Mouse (Mus musculus) liver, adult 2 months (tissue): ENCODE measurements around the gene Cfap54. TPM values are rescaled to one million over a fixed set of nuclear protein-coding genes. Genes with fewer than 3 reads are reported as not detected.

Experiments used
- DNase-seq: peaks from one replicate; pipeline ENCODE4 v3.0.0-alpha.2; 2011; ENCODE audit warnings: low read depth, low spot score; ENCODE audit errors: extremely low read depth
- H3K27ac ChIP-seq: fragments of 200-500 bp; replicated peaks from 2 replicates; pipeline ENCODE4 v1.5.1; 2012; ENCODE audit warnings: low read depth, mild to moderate bottlenecking, control low read depth, inconsistent platforms, low read length; ENCODE audit not compliant: insufficient read depth
- H3K27me3 ChIP-seq: fragments of 200-500 bp; 2 replicates; pipeline ENCODE4 v1.6.1; 2012; ENCODE audit warnings: mild to moderate bottlenecking, moderate library complexity, low read length, inconsistent platforms; ENCODE audit not compliant: control insufficient read depth, insufficient read depth
- H3K36me3 ChIP-seq: fragments of 200-500 bp; 2 replicates; pipeline ENCODE4 v1.6.1; 2012; ENCODE audit warnings: low read length, inconsistent platforms; ENCODE audit not compliant: control insufficient read depth, insufficient read depth
- H3K4me1 ChIP-seq: fragments of 200-500 bp; 2 replicates; pipeline ENCODE4 v1.6.1; 2011; ENCODE audit warnings: low read length; ENCODE audit not compliant: control insufficient read depth, insufficient read depth
- H3K4me3 ChIP-seq: fragments of 200-500 bp; 2 replicates; pipeline ENCODE4 v1.5.1; 2011; ENCODE audit warnings: low read depth, mild to moderate bottlenecking, control low read depth, low read length, moderate library complexity; ENCODE audit not compliant: insufficient read depth
- H3K79me2 ChIP-seq: fragments of 200-500 bp; 2 replicates; pipeline ENCODE4 v1.6.1; 2012; ENCODE audit warnings: inconsistent platforms, mild to moderate bottlenecking, low read length, moderate library complexity; ENCODE audit not compliant: control insufficient read depth, insufficient read depth
- H3K9ac ChIP-seq: fragments of 200-500 bp; 2 replicates; pipeline ENCODE4 v1.6.1; 2012; ENCODE audit warnings: low read depth, mild to moderate bottlenecking, control low read depth, inconsistent platforms, low read length
- CTCF ChIP-seq: fragments of 200-500 bp; IDR thresholded peaks from 2 replicates; pipeline ENCODE4 v1.5.1; 2011; ENCODE audit warnings: low read depth, low read length, control low read depth
- POLR2A ChIP-seq: fragments of 200-500 bp; IDR thresholded peaks from 2 replicates; pipeline ENCODE4 v1.6.1; 2011; ENCODE audit warnings: low read length, control low read depth; ENCODE audit not compliant: insufficient read depth; ENCODE audit errors: extremely low read depth
- WGBS: fragments of 180-500 bp; shearing (Covaris S2); methylation state at CpG from one replicate; pipeline ENCODE4 v1.1.7; 2018; 5-methylcytosine and 5-hydroxymethylcytosine counted together
- polyA plus RNA-seq: library from polyadenylated mRNA; depleted of rRNA; stranded (reverse); fragments of >200 nt; gene quantifications from 2 replicates; pipeline ENCODE4 v1.2.3, GENCODE M21; 2012
- total RNA-seq: library from RNA; depleted of rRNA; stranded (reverse); fragments of >200 nt; gene quantifications from 2 replicates; pipeline ENCODE4 v1.2.3, GENCODE M21; 2014

The Cfap54 gene
- total and polyA plus RNA-seq, 2 experiments, result 0.27 to 0.65 TPM

DNA sequence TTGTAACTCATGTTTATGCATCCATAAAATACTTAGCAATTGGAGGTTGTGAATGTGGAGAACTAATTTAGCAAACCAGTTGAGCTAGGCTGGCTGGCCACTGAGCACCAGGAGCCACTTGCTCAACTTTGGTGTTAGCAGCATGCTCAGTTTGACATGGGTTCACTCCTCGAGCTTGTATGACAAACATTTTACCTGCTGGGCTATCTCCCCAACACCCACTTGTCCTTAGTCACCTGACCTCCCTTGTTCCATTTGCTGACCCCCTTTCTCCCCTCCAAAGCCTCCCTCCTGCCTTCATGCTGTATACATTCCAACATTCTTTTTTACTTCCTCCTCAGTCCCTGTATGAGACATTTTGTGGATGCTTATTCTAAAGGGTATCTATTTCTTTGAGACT, 139.8 kb downstream of the Cfap54 start:
- TF ChIP-seq CTCF (no peak), POLR2A (no peak)
- WGBS, result 50% methylated on average over 1 of the region's 1 CpGs
- H3K27ac ChIP-seq, result no peak overlapping the region
- no peak for DNase-seq
- no peaks in the 10 kb centered on the region for H3K4me1 ChIP-seq
- no peaks in the 10 kb centered on the region for H3K36me3 ChIP-seq
- H3K79me2 ChIP-seq, result no peaks in the 10 kb centered on the region
- no peak overlapping the region for H3K4me3 ChIP-seq
- no peak overlapping the region for H3K9ac ChIP-seq
- H3K27me3 ChIP-seq, result no peaks in the 10 kb centered on the region

DNA sequence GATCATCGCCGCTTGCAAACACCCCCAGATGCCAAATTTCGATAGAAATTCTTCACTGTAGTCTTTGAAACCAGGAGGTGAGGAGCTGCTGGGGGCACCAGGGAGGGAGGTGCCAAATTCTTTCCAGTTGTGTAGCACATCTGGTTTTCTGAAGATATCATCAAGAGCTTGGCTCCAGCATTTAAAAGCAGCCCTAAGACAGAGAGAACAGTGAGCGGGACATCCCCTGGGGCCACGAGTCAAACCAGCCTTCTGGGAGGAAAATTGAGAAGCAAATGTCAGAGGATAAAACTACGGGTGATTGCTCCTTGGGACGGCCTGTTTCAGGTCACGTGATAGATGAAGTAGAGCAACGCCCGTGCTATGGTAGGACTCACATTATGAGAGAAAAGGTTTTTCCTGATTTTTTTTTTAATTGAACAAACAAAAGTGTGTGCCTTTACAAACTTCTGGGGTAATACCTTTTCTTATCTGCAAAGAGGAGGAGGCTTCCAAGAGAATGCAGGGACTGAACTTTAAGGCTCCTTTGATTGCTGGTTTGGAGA, 143.6 kb downstream of the Cfap54 start:
- TF ChIP-seq POLR2A, result no peak
- no peak for TF ChIP-seq CTCF
- H3K4me1 ChIP-seq, result no peaks in the 10 kb centered on the region
- no peak overlapping the region for H3K27ac ChIP-seq
- DNase-seq, result no peak
- no peaks in the 10 kb centered on the region for H3K36me3 ChIP-seq
- no peak overlapping the region for H3K4me3 ChIP-seq
- no peaks in the 10 kb centered on the region for H3K79me2 ChIP-seq
- no peak overlapping the region for H3K9ac ChIP-seq
- WGBS, result 75% methylated on average over 10 of the region's 10 CpGs
- H3K27me3 ChIP-seq, result no peaks in the 10 kb centered on the region

DNA sequence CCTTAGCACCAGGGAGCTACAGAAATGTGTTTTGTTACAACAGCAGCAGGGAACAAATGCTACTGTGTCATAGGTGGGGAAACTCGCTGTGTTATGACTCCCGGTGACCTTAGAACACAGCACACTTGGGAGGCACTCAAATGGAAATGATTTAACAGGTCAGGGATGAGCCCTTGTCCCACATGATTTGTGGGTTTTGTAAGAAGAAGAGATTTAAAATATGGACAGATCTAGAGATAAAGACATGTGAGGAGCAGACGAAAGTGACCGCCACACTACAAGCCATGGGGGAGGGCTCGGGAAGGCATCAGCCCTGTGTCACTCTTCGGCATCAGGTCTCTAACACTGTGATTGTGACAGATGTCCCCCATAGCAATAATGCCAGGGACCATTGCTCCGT, 144.3 kb downstream of the Cfap54 start:
- no peaks in the 10 kb centered on the region for H3K27me3 ChIP-seq
- no peak for TF ChIP-seq POLR2A
- TF ChIP-seq CTCF, result no peak
- H3K36me3 ChIP-seq, result no peaks in the 10 kb centered on the region
- no peak overlapping the region for H3K9ac ChIP-seq
- 91% methylated on average over 7 of the region's 7 CpGs for WGBS
- DNase-seq, result no peak
- H3K27ac ChIP-seq, result no peak overlapping the region
- H3K4me3 ChIP-seq, result no peak overlapping the region
- H3K4me1 ChIP-seq, result no peaks in the 10 kb centered on the region
- H3K79me2 ChIP-seq, result no peaks in the 10 kb centered on the region

DNA sequence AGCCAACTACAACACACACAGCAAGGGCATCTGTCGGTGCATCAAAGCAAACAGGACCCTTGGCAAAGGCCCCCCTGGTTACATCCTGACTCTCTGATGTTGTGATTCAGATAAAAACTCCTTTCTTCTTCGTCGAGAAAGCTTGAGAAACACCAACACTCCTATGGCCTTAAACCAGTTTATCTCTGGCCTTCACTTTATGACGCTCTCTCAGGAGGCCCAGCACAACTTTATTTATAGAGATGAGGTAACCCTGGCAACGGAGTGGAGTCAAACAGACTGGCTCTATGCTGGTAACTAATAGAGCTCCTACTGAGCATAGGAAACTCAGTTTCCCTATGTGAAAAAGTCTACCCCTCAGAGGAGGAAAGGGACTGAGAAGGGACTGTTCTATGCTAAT, 146.9 kb downstream of the Cfap54 start:
- H3K36me3 ChIP-seq, result no peaks in the 10 kb centered on the region
- H3K4me3 ChIP-seq, result no peak overlapping the region
- TF ChIP-seq CTCF, result no peak
- TF ChIP-seq POLR2A, result no peak
- DNase-seq, result no peak
- H3K27me3 ChIP-seq, result no peaks in the 10 kb centered on the region
- WGBS, result 34% methylated on average over 5 of the region's 5 CpGs
- H3K79me2 ChIP-seq, result no peaks in the 10 kb centered on the region
- H3K27ac ChIP-seq, result no peak overlapping the region
- no peaks in the 10 kb centered on the region for H3K4me1 ChIP-seq
- H3K9ac ChIP-seq, result no peak overlapping the region

DNA sequence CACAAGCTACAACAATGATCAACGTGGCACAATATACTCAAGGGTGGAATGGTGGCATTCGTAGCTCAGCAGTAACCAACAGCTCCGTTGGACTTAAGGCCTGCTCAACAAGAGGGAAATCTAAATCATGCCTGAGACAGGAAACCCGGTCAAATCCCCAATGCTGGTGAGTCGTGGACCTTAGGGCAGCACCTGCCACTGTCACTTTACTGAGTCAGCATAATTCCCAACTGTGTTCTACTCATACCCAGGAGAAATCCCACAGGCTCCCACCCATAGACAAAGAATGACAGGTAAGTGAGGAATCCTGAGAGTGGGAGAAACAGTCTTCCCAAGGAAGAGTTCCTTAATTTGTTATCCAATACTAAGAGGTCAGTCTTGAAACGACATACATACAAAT, 147.8 kb downstream of the Cfap54 start:
- TF ChIP-seq POLR2A, result no peak
- TF ChIP-seq CTCF, result no peak

DNA sequence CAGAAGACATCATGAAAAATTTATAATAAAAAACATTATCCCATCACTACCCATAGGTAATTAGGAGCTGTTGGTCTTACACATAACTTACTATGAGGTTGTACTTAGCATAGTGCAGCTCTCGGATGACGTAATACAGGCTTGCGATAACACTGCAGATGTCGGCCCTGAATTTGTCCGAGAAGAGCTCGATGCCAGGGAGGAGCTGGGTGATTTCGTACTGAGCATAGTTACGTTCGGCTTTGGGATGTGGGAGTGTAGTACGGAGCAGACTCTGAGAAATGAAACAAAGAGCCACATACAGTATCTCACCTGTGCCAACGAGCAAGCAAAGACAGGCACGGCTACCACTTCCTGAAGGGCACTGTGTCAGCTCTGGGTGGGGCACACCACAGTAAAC, 149.0 kb downstream of the Cfap54 start:
- no peaks in the 10 kb centered on the region for H3K36me3 ChIP-seq
- no peak overlapping the region for H3K9ac ChIP-seq
- no peak for TF ChIP-seq CTCF
- no peak for TF ChIP-seq POLR2A
- H3K27ac ChIP-seq, result no peak overlapping the region
- H3K79me2 ChIP-seq, result no peaks in the 10 kb centered on the region
- no peak overlapping the region for H3K4me3 ChIP-seq
- 81% methylated on average over 12 of the region's 12 CpGs for WGBS
- DNase-seq, result no peak
- no peaks in the 10 kb centered on the region for H3K27me3 ChIP-seq
- H3K4me1 ChIP-seq, result no peaks in the 10 kb centered on the region

More for the DNA sequence above, 147.8 kb downstream of the Cfap54 start:
- no peak for DNase-seq
- no peak overlapping the region for H3K27ac ChIP-seq
- no peak overlapping the region for H3K9ac ChIP-seq
- 81% methylated on average over 6 of the region's 6 CpGs for WGBS
- no peaks in the 10 kb centered on the region for H3K27me3 ChIP-seq
- no peak overlapping the region for H3K4me3 ChIP-seq
- H3K79me2 ChIP-seq, result no peaks in the 10 kb centered on the region
- H3K4me1 ChIP-seq, result no peaks in the 10 kb centered on the region
- no peaks in the 10 kb centered on the region for H3K36me3 ChIP-seq
